Mouse (Mus musculus) left cerebral cortex, postnatal 25 days (tissue): ENCODE results near the gene Iqsec3. TPM values are rescaled to one million over a fixed set of nuclear protein-coding genes. Genes with fewer than 3 reads are reported as not detected.

ENCODE experiments used
- DNase-seq, 2 experiments: peaks; one replicate each; pipeline ENCODE4 v3.0.0; 2022; ENCODE audit warnings: low spot score in 2 of 2, mixed read lengths in 1 of 2
- intact Hi-C: fragments of 180-260 bp; cut with DNase I; formaldehyde crosslinking; loops from one replicate; pipeline ENCODE4 v1.15.1; 2025
- total RNA-seq, 2 experiments: library from RNA; stranded (reverse); gene quantifications; 2 replicates each; pipeline ENCODE4 v1.2.3; 2021

The Iqsec3 gene
- total RNA-seq, result 10 to 100 TPM; 97.6 to 98.3 TPM

DNA sequence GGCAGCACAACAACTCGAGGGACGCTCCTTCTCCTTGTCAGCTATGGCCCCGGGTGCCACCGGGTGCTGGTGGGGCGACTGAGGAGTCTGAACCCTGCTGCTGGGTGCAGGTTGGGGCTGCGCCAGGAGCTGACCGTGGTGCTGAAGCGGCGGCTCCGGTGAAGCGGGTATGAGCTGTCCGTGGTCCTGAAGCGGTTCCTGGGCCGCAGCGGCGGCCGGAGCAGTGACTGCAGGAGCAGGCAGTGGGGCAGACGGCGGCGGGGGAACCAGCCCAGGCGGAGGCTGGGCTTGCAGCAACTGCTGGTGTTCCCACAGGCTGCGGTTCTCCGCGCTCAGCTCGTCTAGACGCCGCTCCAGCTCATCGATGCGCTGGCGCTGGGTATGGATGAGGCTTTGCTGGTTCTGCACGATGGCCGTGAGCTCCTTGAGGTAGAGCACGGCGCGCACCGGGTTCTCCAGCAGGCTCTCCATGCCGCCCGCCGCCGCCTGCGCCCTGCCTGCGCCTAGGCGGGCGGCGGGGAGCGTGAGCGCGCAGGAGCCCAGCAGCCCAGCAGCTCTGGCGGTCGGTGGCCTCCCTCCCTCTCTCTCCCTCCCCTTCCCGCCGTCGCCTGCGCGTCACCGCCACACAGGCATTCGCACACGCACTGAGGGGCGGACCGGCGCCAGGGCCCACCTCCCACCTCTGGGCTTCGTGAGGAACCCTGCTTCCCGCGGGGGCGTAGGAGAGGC is at the start of gene Iqsec3:
Gene Iqsec3 (minus strand): TSS at position 586 of the 729 bp plus-strand sequence.
- peak; percentile 84 to 91 for DNase-seq
- intact Hi-C loops, result loop anchor here (2.0 to 5.0 kb wide), 2 partner anchors 60 to 66 kb away; no protein-coding TSS in a partner anchor

DNA sequence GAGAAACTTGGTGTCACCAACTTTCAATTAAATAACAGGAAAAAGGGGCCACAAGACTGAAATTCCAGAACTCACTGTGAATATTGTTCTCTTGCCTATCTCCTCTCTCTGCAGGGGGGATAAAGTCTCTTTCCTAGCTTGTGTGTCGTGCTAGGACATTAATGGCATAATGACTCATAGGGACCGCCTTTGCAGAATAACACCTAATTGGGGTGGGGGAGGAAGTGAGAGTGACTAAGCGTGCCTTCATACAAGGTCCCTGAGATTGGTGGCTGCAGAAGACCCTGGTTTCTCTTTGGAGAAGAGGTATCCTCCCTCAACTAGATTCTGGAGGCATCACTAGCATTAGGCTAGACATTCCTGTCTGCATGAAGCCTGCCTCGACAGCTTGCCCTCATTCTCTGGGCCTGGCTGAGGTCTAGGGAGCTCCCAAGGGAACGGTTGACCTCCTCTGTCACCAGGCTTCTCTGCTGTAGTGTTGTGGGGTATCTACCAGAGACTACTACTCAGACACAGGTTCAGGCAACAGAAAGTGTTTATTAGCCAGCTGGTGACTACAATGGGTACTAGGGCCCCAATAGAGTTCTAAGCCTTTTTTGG is 48.7 kb upstream of the Iqsec3 start:
- no peak for DNase-seq
- intact Hi-C loops, result no loop called here

DNA sequence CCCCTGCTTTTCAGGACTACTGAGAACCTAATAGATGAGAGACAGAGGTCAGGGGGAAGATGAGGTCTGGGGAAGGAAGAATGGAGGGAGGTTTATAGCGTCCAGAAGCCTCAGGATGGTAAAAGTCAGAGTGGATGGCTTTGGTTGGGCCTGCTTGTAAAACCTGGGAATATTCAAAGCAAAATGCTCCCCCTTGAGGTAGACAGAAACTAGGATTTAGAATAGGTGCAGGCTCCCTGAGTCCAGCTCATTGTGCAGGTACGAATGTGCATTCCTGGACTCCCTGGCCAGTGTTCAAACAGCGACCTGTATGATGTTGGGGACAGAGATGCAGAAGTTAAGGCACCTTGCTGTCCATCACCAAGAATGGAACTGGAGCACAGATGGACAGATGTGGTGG is 47.6 kb upstream of the Iqsec3 start:
- DNase-seq, result peak in 1 of 2 experiments; percentile 28
- intact Hi-C loops, result no loop called here

DNA sequence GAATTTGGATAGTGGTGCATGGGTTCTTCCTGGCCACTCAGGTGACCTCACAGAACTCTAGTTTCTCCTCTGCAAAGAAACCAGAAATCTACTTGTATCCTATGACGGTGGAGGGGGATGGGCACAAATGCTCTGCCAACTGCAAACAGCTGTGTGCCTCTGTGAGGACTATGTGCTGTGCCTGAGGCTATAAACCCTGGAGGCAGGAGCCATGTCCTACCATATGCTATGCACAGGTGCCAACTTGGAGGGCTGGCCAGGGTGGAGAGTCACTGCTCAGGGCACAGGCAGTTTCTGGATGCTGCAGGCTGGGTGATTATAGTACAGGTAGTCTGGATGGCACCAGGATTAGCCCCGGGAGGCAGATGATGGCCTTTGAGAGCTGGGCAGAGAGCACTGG is 46.4 kb upstream of the Iqsec3 start:
- DNase-seq, result no peak
- intact Hi-C loops, result no loop called here

DNA sequence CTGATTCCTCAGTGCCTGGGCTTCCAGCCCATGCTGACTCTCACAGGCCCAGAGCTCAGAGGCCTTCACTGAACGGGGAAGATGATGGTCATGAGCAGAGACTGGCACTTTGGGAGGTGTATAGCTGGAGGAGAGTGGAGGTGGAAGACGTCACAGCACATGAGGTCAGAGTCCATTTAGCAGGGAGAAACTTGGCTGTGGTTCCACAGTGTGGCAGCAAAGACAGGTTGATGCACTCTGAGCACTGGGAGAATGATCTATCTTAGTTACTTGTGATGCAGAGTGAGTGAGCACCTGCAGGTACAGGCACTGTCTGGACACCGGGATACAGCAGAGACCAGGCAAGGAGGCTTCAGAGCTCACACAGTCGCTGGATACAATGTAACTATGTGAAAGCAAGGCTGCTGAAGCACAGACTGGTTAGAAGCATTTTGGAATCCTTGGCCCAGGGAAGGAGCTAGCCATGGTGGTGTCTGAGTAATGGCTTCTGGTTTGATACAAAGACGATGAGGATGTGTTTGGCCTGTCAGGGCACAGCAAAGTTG is 45.9 kb upstream of the Iqsec3 start:
- intact Hi-C loops, result no loop called here
- no peak for DNase-seq

DNA sequence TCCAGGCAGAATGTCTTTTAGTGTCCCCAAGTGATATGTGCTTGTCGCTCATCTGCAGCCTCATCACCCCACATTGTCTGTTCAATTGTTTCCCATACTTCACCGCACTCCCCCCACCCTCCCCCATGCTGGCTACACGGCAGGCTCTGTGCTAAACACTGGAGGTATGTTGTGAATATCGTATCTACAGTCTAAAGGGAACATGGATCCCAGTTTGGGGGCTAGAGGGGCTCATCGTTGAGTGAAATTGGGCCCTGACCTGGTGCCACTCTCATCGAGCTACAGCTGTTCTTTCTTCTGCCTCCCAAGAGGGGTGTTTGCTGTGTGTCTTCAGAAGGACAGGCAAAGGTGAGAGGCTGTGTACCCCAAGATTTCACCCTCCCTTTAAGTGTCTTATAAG is 44.2 kb upstream of the Iqsec3 start:
- DNase-seq, result no peak
- intact Hi-C loops, result no loop called here

DNA sequence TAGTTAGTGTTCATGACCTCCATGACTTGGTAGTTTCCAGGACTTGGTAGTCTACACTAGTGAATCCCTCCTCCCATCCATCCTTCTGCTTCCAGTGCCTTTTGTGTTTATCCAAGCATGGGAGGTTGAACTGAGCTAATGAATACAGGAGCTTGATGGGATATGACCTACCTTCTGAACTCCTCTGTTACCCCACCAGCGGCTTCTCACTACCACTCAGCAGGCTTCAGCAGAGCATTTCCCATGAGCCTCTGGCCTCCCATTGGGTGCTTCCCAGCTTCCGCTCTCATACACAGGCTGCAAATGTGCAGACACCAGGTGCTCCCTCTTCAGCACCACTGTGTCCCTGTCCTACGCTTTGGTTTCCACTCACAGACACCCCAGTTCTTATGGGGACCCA is 36.9 kb upstream of the Iqsec3 start:
- intact Hi-C loops, result no loop called here

DNA sequence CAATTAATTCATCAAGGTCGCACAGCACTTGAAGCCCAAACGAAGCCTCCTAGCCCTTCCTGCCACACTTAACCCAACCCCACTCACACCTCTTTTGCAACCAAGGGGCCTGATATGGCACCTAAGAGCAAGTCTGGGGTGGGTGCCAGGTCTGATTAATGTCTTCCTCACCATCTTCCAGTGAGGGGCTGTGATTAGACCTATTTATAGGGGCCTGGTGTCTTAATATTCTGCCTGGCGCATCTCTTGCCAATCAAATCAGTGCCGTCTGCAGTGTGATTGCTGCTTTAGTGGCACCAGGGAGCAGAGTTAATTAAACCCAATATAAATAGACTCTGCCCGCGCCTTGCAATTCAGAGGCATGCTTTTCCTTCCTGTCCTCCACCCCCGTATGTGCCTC is 36.4 kb upstream of the Iqsec3 start:
- intact Hi-C loops, result no loop called here
- peak in 1 of 2 experiments; percentile 16 for DNase-seq

More for the DNA sequence above, 36.9 kb upstream of the Iqsec3 start:
- no peak for DNase-seq

DNA sequence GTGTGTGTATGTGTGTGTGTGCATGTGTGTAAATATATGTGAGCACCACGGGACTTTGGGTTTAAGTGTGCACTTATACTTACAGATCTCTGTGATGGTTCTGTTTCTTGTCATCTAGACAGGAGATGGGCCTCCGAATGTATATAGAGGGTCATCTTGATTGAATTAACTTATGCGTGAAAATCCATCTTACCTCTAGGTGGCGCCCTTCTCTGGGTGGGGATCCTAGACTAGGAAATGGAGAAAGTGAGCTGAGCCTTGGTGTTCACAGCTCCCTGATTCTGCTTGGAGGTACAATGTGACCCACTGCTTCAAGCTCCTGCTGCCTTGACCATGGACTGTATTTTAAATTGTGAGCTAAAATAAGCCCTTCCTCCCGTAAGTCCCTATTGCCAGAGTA is 34.8 kb upstream of the Iqsec3 start:
- DNase-seq, result no peak
- intact Hi-C loops, result no loop called here

DNA sequence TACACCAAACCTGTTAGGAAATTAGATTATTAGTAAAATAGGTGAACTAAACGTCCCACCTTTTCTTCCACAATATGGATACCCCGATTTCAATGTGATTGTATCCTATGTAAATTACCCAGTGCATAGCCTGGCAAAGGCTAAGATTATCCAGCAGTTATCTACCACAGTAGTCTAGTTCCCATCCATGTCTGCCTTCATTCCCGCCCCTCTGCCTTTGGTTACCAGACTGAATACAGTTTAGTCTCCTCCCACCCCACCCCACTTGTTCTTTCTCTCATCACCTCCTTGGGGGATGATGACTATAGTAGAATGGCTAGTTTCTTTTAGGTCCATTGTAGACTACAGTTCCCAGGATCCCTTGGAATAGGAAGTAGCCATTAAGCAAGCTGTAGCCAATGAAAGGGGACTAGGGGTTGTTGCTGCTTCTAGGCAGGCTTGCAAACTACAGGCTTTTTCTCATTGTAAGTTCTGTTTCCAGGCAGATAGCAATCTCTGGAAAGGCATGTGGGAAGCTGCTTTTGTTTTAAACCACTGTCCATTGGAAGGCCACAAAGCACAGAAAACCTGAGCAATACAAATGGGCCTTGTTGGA is 27.7 kb upstream of the Iqsec3 start:
- intact Hi-C loops, result no loop called here
- no peak for DNase-seq

DNA sequence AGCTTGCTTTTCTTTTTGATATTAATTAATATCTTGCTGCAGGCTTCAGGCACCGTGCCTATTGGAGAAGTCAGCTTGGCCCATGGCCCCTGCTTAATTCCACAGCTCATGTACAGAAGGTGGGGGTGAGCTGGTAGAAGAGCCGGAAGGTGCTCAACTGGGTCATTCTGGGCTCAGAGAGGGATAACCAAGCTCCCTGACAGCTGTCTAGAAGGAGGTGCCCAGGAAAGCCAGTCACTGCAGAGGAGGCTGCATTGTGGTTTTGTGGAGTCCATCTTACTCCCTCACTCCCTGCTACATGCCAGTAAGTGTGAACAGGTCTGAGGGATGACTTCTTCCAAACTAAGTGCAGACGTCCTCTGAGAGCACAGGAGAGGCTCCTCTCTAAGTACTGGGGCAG is 26.4 kb upstream of the Iqsec3 start:
- intact Hi-C loops, result no loop called here

DNA sequence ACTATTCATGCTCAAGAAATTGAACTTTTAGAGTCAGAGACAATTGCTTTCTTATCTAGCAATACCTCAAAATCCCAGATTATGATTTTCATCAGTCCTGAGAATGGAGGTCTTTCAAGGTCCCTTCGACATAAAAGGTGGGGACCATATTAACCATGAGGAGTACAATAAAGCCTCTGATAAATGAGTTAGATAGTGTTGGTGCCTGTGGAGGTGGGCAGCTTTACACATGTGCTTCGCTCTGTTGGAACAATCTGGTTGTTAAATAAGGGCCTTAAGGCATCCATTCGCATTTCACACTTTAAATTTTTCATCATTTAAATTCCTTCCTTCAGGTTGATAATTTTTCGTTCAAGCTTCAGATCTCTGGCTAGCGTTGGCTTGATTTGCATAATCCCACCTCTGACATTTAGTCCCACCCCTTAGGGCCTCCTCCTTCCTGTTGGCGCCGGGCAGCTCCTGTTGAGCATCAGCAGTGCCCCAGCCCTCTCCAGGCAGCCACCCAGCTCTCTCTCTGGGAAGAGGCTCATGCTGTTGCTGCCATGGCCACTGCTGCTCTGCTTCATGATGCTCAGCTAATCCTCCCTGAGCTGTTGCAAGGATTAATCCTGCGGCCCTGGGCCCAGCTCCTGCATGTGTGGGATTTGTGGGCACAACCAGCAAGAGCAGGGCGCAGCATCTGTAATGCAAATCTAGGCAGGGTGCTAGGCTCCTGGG is 25.5 kb upstream of the Iqsec3 start:
- DNase-seq, result peak in 1 of 2 experiments; percentile 27

More for the DNA sequence above, 26.4 kb upstream of the Iqsec3 start:
- no peak for DNase-seq

DNA sequence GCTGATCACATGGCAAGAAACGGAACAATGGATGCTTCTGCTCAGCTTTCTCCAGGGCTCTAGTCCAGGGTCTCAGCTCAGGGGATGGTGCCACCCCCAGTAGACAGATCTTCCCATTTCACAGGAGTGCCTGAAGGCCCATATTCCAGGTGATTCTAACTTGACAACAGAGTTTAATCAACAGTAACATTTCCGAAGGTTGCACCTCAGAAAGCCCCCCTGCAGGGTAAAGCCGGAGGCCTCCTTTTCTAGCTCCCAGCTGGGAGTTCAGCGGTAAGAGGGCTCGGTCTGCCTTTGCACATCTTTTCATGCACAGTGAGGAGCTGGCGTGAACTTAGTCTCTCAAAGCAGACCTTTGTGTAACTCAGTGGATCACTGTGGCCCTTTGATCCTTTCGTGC is 22.1 kb upstream of the Iqsec3 start:
- intact Hi-C loops, result no loop called here

More for the DNA sequence above, 25.5 kb upstream of the Iqsec3 start:
- intact Hi-C loops, result no loop called here

DNA sequence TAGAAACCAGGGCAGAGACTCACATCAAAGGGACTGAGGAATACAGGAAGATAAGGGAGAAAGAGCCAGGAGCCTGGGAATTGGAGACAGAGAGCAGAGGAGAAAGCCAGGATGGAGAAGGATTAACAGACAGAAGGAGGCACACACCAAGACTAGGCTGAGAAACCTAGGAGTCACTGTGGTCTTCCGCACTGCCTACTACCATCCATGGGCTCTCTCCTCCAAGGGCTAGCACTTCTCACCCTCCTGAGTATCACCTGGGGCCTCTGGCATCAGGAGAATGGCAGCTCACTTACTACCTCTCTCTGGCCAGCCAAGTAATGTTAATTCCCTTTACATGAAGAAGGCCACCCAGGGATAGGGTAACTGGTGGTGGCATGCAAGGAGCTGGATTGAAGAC is 21.5 kb upstream of the Iqsec3 start:
- no peak for DNase-seq
- intact Hi-C loops, result no loop called here

More for the DNA sequence above, 22.1 kb upstream of the Iqsec3 start:
- no peak for DNase-seq

DNA sequence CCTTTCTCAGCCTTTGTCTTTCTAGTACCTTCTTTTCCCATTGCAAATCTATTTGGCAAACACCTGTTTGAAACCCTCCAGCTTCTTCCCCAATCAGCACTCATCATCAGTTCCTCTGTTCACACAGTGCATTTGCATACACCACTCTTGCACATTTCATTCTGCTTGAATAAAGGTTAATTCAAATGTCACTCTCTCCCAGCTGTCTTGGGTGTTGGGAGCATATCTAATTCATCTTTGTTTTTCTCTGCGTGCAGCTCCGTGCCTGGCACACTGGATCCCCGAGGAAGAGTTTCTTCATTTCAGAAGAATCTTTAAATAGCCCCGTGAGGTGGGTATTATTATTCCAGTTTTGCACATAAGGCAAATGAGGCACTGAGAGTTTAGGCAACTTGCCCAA is 20.8 kb upstream of the Iqsec3 start:
- intact Hi-C loops, result no loop called here
- DNase-seq, result no peak

DNA sequence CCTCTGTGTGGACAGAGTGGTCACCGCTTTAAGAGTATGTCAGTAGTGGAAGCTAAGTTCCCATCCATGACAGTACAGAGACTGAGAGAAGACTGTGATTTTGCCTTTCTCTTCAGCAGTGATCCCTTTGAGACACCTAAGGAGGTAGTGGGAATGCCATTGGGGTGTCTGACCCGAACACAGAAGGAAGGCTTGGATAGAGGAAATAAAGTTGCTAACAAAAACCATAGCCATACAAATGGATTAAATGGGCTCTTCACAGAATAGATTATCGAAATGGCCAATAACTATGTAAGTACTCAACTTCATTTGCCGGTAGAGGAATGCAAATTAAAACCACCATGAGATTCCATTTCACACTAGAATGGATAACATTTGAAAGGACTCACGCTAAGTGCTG is 17.9 kb upstream of the Iqsec3 start:
- intact Hi-C loops, result no loop called here
- no peak for DNase-seq

DNA sequence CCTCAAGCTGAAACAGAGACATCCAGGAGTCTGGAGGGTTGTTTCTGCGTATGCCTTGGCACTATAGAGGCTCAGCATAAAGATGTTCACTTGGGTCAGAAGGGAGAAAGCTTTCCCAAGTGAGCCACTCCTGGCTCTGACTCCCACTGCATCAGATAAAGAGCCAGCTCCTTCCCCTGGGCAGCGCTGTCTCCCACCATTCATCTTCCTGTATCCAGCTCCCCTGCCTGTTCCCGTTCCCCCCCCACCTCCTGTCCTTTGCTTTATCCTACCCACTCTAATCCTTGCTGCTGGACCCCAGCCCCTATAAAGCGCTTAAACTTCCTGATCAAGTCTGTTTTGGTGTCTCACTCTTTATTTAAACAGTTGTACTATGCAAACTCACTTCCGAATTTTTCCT is 1.2 kb downstream of the Iqsec3 start:
- DNase-seq, result peak in 1 of 2 experiments; percentile 54
- intact Hi-C loops, result loop anchor here (2.0 to 5.0 kb wide), 2 partner anchors 61 to 65 kb away; no protein-coding TSS in a partner anchor

DNA sequence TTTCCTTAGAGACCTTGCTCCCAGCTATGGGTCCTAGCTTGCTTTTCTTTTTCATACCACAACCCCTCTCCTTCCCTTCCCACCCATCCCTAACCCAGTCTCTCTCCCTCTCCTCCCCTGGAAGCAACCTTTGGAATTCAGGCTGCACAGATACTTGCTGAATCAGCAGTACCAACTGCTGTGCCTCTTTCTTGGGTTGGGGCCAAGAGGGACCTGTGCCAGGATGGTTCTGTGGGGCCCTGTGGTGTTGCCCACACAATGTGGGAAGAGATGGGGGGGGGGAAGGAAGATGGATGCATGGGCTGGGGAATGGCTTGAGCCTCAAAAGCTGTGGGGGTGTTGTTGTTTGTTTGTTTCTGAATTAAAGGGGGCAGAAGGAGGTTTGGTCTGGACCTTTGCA is 5.2 kb downstream of the Iqsec3 start:
- DNase-seq, result no peak
- intact Hi-C loops, result no loop called here

DNA sequence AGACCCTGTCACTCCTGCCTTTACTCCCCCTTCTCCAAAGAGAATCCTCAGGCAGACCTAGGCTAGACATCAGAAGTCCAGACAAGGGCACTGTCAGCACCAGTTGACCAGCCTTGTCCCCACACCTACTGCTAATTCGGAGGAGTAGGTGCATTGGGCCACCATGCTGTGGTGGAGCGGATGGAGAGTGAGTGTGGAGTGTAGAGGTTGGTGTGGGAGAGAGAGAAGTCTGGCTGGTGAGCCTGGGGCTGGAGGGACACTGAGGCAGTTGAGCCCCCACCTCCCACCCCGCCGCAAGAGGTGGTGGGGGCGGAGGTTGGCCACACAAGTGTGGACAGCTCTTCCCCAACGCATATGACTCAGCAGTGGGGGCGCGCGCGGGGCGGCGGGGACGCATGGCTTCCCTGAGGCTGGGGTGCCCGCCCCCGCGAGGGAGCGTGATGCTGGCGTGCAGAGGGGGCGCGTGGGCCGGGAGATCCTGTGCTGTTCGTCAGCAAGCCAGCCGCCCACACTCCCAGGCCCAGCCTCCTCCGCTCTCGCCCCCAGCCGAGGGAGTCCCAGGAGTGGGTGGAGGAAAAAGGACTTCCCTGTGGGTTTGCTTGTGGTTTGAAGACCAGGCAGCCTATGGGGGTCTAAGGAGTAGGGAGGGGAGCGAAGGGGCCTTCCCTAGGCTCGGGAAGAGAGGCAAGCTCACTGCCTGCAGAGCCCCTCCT is 10.7 kb downstream of the Iqsec3 start:
- DNase-seq, result peak in 1 of 2 experiments; percentile 35
- intact Hi-C loops, result no loop called here
